Mouse (Mus musculus): ENCODE results near the gene Sugt1. TPM values are rescaled to one million over a fixed set of nuclear protein-coding genes. Genes with fewer than 3 reads are reported as not detected.

Sugt1 gene
- polyA plus RNA-seq, 1 experiment from 2014 or later: 150 TPM

- Histone ChIP-seq H3K27me3 (ENCODE audit: control insufficient read depth, insufficient read depth, low read length) (no peaks in the 10 kb centered on the region), H3K36me3 (ENCODE audit: control insufficient read depth, insufficient read depth, low read length) (no peaks in the 10 kb centered on the region), H3K9ac (ENCODE audit: low read length) (no peak overlapping the region), H3K4me1 (replicated peaks; ENCODE audit: control insufficient read depth, insufficient read depth, low read length) (peaks cover 5% of the 10 kb centered on the region; the same call in 1 of the 2 replicates), H3K9me3 (ENCODE audit: control insufficient read depth, low read length) (no peaks in the 10 kb centered on the region), H3K4me2 (ENCODE audit: low read depth, low read length, severe bottlenecking) (no peak overlapping the region), H3K4me3 (ENCODE audit: low read depth, low read length) (no peak overlapping the region), H3K27ac (ENCODE audit: low read depth, low read length) (no peak overlapping the region; the same call in 1 of the 2 replicates)
- 65% methylated on average over 17 of the region's 17 CpGs for WGBS
- ATAC-seq (replicated peaks; ENCODE audit: low FRiP score): peak; percentile 47; the same call in 1 of the 2 replicates
- no peak for DNase-seq (ENCODE audit: low spot score)
Measured at GRCm38 (mm10) chr14:79673083-79674013, 85.9 kb downstream of the Sugt1 start.

- DNase-seq (ENCODE audit: low spot score): no peak
- peak; percentile 57 for ATAC-seq (replicated peaks; ENCODE audit: low FRiP score)
- Histone ChIP-seq H3K4me1 (replicated peaks; ENCODE audit: control insufficient read depth, insufficient read depth, low read length) (peaks cover 5% of the 10 kb centered on the region; the same call in 1 of the 2 replicates), H3K4me2 (ENCODE audit: low read depth, low read length, severe bottlenecking) (no peak overlapping the region), H3K9me3 (ENCODE audit: control insufficient read depth, low read length) (no peaks in the 10 kb centered on the region), H3K4me3 (ENCODE audit: low read depth, low read length) (no peak overlapping the region), H3K36me3 (ENCODE audit: control insufficient read depth, insufficient read depth, low read length) (no peaks in the 10 kb centered on the region), H3K9ac (ENCODE audit: low read length) (no peak overlapping the region), H3K27ac (ENCODE audit: low read depth, low read length) (no peak overlapping the region), H3K27me3 (ENCODE audit: control insufficient read depth, insufficient read depth, low read length) (no peaks in the 10 kb centered on the region)
- WGBS: 43% methylated on average over 15 of the region's 15 CpGs
Measured at GRCm38 (mm10) chr14:79677108-79677753, 89.7 kb downstream of the Sugt1 start.

- peak overlapping the region; percentile 16; the same call in 1 of the 2 replicates for H3K4me2 ChIP-seq (ENCODE audit: low read depth, low read length, severe bottlenecking)
- H3K27ac ChIP-seq (ENCODE audit: low read depth, low read length): peak overlapping the region; percentile 38; the same call in 1 of the 2 replicates
- DNase-seq (ENCODE audit: low spot score): no peak
- 0 out of 2 replicates have a peak, but pooled peaks have one; percentile 37 for ATAC-seq (replicated peaks; ENCODE audit: low FRiP score)
- H3K4me1 ChIP-seq (replicated peaks; ENCODE audit: control insufficient read depth, insufficient read depth, low read length): peaks cover 5% of the 10 kb centered on the region; the same call in 1 of the 2 replicates
- H3K9me3 ChIP-seq (ENCODE audit: control insufficient read depth, low read length): no peaks in the 10 kb centered on the region
- no peaks in the 10 kb centered on the region for H3K27me3 ChIP-seq (ENCODE audit: control insufficient read depth, insufficient read depth, low read length)
- H3K36me3 ChIP-seq (ENCODE audit: control insufficient read depth, insufficient read depth, low read length): no peaks in the 10 kb centered on the region
- no peak overlapping the region for H3K4me3 ChIP-seq (ENCODE audit: low read depth, low read length)
- WGBS: 33% methylated on average over 14 of the region's 14 CpGs
- H3K9ac ChIP-seq (ENCODE audit: low read length): no peak overlapping the region
Measured at GRCm38 (mm10) chr14:79677891-79678687, 90.6 kb downstream of the Sugt1 start.

GRCm38 (mm10) chr14:79680652-79681051 is 93.2 kb downstream of the Sugt1 start:
- 72% methylated on average over 5 of the region's 5 CpGs for WGBS
- Histone ChIP-seq H3K4me3 (ENCODE audit: low read depth, low read length) (no peak overlapping the region), H3K27ac (ENCODE audit: low read depth, low read length) (no peak overlapping the region), H3K4me2 (ENCODE audit: low read depth, low read length, severe bottlenecking) (no peak overlapping the region), H3K36me3 (ENCODE audit: control insufficient read depth, insufficient read depth, low read length) (no peaks in the 10 kb centered on the region), H3K27me3 (ENCODE audit: control insufficient read depth, insufficient read depth, low read length) (no peaks in the 10 kb centered on the region), H3K4me1 (replicated peaks; ENCODE audit: control insufficient read depth, insufficient read depth, low read length) (peaks cover 5% of the 10 kb centered on the region; the same call in 1 of the 2 replicates), H3K9ac (ENCODE audit: low read length) (no peak overlapping the region), H3K9me3 (ENCODE audit: control insufficient read depth, low read length) (no peaks in the 10 kb centered on the region)
- no peak for DNase-seq (ENCODE audit: low spot score)
- ATAC-seq (replicated peaks; ENCODE audit: low FRiP score): no peak

Small RNA genes lying within 50 kb of the gene (microRNA-seq; reads per million reads assigned to microRNA genes)
- gene Gm27857 (ENCODE audit: insufficient number of aligned reads): not detected

Other genes starting within 250 kb of the Sugt1 start
- 48.5 and 49.1 TPM in 2 replicates for gene Naa16, start 196.9 kb upstream of the Sugt1 start, polyA plus RNA-seq (2014; fragmentation: Nextera tagmentation; extraction: Ambion mirVana)
- 10.5 and 11.1 TPM in 2 replicates for gene Mtrf1, start 189.9 kb upstream of the Sugt1 start, polyA plus RNA-seq (2014; fragmentation: Nextera tagmentation; extraction: Ambion mirVana)
- gene Kbtbd7, start 161.2 kb upstream of the Sugt1 start, polyA plus RNA-seq (2014; fragmentation: Nextera tagmentation; extraction: Ambion mirVana): 19.7 and 21.3 TPM in 2 replicates
- 7.9 and 8.1 TPM in 2 replicates for gene Kbtbd6, start 135.9 kb upstream of the Sugt1 start, polyA plus RNA-seq (2014; fragmentation: Nextera tagmentation; extraction: Ambion mirVana)
- gene Elf1, start 106.5 kb upstream of the Sugt1 start, polyA plus RNA-seq (2014; fragmentation: Nextera tagmentation; extraction: Ambion mirVana): 7.5 and 7.6 TPM in 2 replicates
- 58.4 and 58.6 TPM in 2 replicates for gene Wbp4, start 106.2 kb upstream of the Sugt1 start, polyA plus RNA-seq (2014; fragmentation: Nextera tagmentation; extraction: Ambion mirVana)
- 3.4 and 4.1 TPM in 2 replicates for gene Cnmd, start 74.5 kb downstream of the Sugt1 start, polyA plus RNA-seq (2014; fragmentation: Nextera tagmentation; extraction: Ambion mirVana)
- 11.4 and 13.7 TPM in 2 replicates for gene Pcdh8, start 183.6 kb downstream of the Sugt1 start, polyA plus RNA-seq (2014; fragmentation: Nextera tagmentation; extraction: Ambion mirVana)